Mouse (Mus musculus) myocyte (in vitro differentiated cells): Measurements from ENCODE around the gene Fstl4. TPM values are rescaled to one million over a fixed set of nuclear protein-coding genes. Genes with fewer than 3 reads are reported as not detected.

Source experiments
- H3K27me3 ChIP-seq: one replicate; pipeline ENCODE4 v1.6.1; 2011; ENCODE audit not compliant: control insufficient read depth, insufficient read depth, insufficient read length
- H3K36me3 ChIP-seq: one replicate; pipeline ENCODE4 v1.6.1; 2011; ENCODE audit not compliant: control insufficient read depth, insufficient read depth
- H3K4me2 ChIP-seq: one replicate; pipeline ENCODE4 v1.6.1; 2011; ENCODE audit warnings: low read depth, control low read depth
- H3K4me3 ChIP-seq: one replicate; pipeline ENCODE4 v1.5.1; 2011; ENCODE audit warnings: mild to moderate bottlenecking, control low read depth, moderate library complexity
- H3K79me2 ChIP-seq: one replicate; pipeline ENCODE4 v1.6.1; 2011; ENCODE audit not compliant: control insufficient read depth, insufficient read depth
- H3ac ChIP-seq: one replicate; pipeline ENCODE4 v1.6.1; 2011; ENCODE audit not compliant: control insufficient read depth, insufficient read length
- MYOG ChIP-seq, 3 experiments: IDR thresholded peaks; one replicate each; pipeline ENCODE4 v1.6.1; 2011; ENCODE audit warnings: control low read depth in 2 of 3, low read depth in 2 of 3, mild to moderate bottlenecking in 2 of 3; ENCODE audit not compliant: insufficient read length in 2 of 3, control insufficient read depth in 1 of 3, insufficient read depth in 1 of 3
- USF1 ChIP-seq: IDR thresholded peaks from one replicate; pipeline ENCODE4 v1.6.1; 2011; ENCODE audit warnings: low read depth, mild to moderate bottlenecking, control low read depth, moderate library complexity
- polyA plus RNA-seq: library from polyadenylated mRNA; unstranded; fragments of >200 nt; fragmentation: generic; extraction: Trizol; gene quantifications from one replicate; pipeline ENCODE4 v1.2.1, GENCODE M21; 2012; ENCODE audit warnings: missing spikeins

The Fstl4 gene
- polyA plus RNA-seq, 1 experiment = not detected

DNA sequence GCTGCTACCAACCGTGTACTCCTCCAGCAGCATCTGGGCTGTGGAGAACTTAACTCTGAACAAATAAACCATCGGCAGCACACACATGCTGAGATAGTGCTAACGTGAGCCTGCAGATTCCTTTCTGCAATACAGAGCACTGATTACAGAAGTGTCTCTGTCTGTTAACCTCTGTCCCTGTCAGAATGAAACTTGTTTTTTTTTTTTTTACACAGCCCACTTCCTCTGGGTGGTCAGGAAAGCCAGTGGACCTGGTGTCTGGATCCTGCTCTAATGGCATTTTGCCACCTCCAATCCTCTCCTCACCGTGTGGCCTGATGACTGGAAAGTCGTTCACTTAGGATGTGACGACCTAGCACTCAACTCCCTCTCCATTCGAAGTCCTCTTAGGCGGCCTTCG is 469.2 kb downstream of the Fstl4 start:
- TF ChIP-seq USF1 (no peak), MYOG (IDR thresholded peaks at IDR 0.05; ENCODE audit: control insufficient read depth in 1 of 3, insufficient read depth in 1 of 3, insufficient read length in 2 of 3, low read depth in 2 of 3) (no peak)
- Histone ChIP-seq H3K4me3 (no peak overlapping the region), H3K36me3 (no peaks in the 10 kb centered on the region), H3K4me2 (no peak overlapping the region), H3K79me2 (no peaks in the 10 kb centered on the region), H3ac (no peak overlapping the region), H3K27me3 (no peaks in the 10 kb centered on the region)
